Mouse (Mus musculus): ENCODE measurements around the gene Atp6v1g2.
A peak's percentile ranks its signal among the peaks of the same experiment; 100 is the strongest.

The Atp6v1g2 gene

DNA sequence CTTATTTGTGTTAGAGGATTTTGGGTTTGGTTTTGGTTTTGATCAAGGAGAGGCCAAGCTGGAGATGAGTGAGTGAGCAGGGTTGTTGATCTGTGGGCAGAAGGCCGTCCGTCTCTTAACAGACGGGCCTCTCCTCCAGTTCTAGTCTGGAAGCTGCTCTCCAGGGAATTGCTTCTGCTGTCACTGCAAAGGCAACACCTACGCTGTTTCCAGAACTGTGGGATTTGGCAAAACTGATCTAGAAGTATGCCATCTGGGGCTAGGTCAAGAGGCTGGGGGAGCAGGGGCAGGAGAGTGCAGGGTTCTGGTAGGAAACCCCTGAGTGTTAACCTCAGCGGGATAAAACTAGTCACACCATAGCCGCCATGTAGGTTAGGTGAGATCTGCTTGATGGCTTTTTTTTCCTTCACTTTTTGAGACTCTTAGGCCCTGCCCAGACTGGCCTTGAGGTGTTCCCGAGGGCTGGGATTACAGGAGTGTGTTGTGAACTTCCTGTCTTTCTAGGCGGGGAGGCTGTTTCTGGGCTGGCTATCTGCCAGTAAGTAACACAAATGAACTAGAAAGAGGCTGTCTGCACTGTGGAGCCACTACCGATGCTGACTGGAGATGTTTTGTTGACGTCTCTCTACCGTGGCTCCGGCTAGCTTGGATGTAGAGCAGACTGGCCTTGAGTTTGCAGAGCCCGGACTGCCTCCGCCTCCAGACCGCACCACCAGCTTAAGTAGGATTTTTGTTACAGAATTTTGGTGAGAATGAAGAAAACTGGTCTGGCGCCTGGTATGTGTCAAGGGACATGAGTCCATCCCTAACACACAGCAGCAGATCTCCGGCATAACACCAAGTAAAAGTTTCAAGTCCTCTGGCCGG is at the start of gene Atp6v1g2:
Gene Atp6v1g2 (plus strand): TSS at position 547 of the 867 bp plus-strand sequence.
- no peak for DNase-seq (ENCODE audit: extremely low spot score, low spot score)

DNA sequence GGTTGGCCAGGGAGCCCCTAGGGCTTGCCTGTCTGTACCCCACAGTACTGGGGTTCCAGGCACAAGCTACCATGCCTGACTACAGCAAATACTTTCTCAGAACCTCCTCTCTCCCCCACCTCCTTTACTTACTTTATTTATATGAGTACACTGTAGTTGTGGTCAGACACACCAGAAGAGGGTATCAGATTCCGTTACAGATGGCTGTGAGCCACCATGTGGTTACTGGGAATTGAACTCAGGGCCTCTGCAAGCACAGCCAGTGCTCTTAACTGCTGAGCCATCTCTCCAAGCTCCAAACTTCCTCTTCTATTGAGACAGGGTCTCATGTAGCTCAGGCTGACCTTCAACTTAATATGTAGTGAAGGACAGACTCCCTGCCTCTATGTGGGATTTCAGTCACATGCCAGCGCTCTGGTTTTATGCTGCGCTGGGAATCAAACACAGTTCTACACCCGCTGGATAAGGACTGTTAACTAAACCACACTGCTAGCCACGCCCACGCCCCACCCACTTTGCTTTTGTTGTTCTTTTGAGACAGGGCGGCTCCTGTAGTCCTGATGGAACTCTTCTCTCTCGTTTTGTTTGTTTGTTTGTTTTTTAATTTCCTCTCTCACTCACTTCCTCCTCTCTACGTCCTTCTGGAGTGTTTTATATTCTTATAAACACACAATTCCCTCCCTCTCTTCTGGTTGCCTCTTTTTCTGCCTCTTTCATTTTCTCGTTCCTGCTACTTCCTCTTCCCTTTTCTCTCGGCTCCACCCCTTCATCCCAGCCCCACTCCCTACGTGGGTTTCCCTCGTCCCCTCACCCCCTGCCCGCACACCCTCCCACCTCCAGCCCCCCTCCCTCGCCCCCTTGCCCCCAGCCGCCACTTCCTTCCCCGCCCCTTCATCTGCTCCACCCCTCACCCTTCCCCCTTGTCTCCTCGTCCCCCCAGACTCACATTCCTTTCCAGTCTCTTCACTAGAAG is 47.5 kb upstream of the Atp6v1g2 start:
- DNase-seq (ENCODE audit: extremely low spot score, low spot score): peak; percentile 56

DNA sequence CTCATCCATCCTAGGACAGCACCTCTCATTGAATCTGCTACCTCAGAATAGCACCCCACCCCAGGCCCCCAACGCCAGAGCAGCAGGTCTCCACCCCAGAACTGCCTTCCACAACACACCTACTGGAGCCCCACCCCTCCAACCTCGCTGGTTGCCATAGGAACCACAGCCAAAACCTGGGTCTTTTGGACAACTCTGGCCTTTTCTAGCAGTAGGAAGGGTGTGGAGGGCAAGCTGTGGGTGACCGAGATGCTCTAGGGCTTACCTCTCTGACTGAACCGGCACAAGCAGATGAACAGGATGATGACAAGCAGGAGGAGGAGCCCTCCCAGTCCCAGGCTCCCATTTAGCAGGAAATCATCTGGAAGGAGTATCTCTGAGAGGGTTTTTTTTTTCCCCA is 46.8 kb upstream of the Atp6v1g2 start:
- peak; percentile 58 for DNase-seq (ENCODE audit: extremely low spot score, low spot score)

DNA sequence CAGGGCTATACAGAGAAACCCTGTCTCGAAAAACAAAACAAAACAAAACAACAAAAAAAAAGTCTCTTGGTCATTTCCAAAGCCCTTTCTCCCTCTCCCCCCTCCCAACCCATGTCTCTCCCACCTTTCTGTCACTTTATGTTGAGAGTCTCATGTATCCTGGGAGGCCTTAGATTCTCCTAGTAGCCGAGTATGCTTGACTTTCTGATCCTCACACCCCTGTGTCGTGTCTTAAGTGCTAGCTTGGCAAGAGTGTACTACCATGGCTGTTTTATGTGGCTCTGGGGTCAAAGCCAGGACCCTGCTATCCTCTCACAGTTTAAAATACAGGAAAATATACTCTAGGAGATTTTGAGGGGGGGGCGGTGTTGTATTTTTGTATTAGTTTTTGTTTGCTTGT is 46.1 kb upstream of the Atp6v1g2 start:
- DNase-seq (ENCODE audit: extremely low spot score, low spot score): no peak

DNA sequence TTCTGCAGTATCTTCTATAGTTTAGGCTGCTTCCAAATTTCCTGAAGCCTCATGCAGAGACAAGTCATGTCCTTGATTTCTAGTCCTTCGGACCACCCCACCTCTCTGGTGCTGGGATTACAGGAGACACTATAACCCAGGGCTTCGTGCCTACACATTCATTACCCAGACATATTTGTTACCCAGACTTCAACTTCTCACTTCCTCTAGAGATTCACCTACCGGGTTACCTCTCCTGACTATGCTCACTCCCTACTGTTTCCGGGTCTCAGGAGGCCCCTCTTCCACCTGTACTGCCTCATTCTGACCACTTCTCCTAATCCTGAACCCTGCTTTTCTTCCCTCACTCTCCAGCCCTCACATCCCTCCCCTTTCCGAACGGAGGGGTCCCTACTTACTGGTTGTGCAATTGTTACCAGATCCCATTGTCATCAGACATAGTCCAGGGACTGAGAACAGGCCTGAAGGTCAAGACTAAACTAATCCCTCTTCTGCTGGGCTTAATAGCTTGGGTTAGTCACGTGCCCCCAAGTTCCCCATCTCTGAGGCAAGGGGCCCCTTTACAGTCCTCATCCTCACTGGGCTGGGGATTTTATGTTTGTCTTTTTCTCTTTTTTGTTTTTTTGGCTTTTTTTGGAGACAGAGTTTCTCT is 45.4 kb upstream of the Atp6v1g2 start, which contains the start of gene Lst1:
Gene Lst1 (minus strand): TSS at position 481 of the 652 bp plus-strand sequence.
- DNase-seq (ENCODE audit: extremely low spot score, low spot score): no peak

DNA sequence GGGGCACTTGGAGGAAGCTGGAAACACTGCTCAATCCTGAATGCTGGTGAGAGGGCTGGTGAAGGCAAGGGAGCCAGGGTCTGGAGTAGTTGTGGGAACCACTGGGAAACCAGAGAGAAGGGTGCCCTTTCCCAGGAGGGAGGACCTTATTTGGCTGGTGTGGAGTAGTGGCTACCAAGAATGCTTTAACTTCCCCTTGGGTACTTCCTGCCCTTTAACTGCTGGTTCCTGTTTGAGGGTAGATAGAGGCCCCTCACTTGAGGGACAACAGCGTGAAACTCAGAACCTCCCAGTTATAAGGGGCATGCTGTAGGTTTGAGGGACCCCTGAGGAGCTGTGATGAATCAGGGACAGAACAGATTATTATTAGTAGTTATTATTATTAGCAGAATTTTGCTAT is 44.3 kb upstream of the Atp6v1g2 start:
- DNase-seq (ENCODE audit: extremely low spot score, low spot score): no peak

DNA sequence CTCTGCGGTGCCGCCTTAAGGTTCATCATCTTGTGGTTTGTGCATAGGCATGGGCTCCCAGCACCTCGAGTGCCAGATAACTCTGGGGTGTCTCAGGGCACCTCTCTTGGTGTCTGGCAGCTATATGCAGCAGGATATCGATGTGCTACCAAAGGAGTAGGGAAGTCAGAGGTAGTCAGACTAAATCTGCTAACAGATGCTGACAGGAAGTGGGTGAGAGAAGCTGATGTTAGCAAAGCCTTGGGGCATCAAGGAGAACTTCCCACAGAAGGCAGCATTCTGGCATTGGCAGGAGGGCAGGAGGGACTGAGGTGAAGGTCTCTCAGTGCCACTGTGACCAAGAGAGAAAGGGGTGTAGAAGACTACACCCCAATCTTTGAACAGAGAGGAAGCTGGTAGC is 43.4 kb upstream of the Atp6v1g2 start:
- DNase-seq (ENCODE audit: extremely low spot score, low spot score): no peak

DNA sequence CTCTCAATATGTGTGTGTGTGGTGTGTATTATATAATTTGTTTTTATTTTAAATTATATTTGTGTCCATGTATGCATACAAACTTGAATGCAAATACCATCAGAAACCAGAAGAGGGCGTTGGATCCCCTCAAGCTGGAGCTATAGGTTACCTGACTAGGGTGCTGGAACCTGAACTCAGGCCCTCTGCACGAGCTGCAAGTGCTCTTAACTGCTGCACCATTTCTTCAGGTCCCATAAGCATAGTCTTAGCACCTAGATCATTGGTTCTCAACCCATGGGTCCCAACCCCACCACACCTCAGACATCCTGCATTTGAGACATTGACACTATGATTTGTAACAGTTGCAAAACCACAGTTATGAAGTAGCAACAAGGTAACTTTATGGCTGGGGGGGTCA is 41.7 kb upstream of the Atp6v1g2 start:
- no peak for DNase-seq (ENCODE audit: extremely low spot score, low spot score)

DNA sequence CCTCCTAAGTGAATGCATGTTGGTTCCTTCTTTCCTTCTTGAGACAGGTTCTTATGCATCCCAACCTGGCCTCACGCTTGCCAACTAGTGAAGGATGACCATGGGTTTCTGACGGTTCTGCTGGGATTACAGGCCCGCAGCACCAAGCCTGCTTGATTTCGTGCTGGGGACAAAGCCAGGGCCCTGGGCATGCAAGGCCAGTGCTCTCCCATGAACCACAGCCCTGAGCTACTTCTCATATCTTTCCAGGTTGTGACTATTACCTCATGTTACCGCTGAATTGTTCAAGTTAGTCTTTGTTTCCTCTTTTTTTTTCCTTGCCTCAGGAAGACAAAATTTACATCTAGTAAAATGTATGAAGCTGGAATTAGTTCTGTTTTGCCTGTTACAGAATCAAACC is 40.5 kb upstream of the Atp6v1g2 start:
- no peak for DNase-seq (ENCODE audit: extremely low spot score, low spot score)

DNA sequence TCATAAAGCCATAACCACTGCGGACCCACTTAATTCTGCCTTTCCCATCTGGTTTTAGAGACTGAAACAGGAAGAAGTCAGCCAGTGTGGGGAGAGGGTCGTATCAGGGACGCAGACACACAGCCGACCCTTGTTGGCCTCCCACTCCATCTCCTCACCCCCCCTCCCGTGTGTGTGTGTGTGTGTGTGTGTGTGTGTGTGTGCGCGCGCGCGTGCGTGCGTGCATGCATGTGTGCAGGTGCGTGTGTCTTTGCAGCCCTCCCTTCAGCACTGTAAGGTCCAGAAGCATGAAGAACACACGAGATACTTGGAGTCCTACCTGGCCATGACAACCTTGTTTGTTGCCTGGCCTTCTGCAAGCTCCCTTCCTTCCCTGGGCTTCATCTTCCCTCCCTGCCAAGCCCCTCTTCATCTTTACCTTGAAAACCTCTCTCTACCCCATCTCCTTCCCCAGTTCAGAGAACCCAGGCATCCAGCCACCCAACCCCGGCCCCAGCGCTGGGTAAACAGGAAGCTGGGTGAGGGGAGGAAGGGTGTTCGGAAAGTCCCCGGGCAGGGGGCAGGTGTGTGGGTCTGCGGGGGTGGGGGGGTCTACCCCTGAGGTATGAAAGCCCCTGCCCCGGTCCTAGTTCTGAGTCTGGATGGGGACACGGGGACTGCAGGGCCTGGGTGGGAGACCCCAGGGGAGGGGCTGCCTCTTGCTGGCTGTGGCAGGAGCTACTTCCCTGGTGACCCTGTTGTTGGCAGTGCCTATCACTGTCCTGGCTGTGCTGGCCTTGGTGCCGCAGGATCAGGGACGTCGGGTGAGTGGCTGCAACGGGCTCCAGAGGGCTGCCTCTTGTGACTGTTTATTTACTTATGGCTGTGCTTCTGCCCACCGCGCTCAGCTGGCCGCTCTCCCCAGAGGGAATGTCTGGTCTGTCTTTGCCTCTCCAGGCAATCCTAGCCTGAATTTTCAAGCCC is 39.3 kb upstream of the Atp6v1g2 start, which contains the start of gene Ltb:
Gene Ltb (plus strand): TSS at position 559 of the 963 bp plus-strand sequence.
- DNase-seq (ENCODE audit: extremely low spot score, low spot score): no peak

DNA sequence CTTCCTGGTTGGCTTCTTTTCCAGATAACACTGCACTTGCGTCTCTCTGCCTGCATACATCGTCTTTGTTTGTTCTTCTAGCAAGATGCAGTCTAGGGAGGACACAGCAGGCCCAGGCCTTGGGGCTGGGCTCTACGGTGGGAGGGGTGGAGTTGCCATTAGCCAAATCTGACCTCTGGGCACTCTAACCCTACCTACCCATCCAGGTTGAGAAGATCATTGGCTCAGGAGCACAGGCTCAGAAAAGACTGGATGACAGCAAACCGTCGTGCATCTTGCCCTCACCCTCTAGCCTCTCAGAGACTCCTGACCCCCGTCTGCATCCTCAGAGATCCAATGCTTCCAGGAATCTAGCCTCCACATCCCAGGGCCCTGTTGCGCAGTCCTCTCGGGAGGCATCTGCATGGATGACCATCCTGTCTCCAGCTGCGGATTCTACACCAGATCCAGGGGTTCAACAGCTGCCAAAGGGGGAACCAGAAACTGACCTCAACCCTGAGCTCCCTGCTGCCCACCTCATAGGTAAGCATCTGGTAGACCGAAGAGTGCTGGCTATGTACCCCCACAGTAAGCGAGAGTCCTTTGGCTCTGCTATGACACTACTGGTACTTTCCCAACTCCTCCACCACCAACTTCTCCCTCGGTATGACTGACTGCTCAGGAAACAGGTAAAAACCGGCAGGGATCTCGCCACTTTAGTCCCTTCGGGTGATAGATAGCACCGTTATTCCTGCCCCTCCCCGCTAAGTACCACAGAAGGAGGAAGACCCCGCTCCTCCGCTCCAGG is 38.4 kb upstream of the Atp6v1g2 start:
- DNase-seq (ENCODE audit: extremely low spot score, low spot score): no peak

DNA sequence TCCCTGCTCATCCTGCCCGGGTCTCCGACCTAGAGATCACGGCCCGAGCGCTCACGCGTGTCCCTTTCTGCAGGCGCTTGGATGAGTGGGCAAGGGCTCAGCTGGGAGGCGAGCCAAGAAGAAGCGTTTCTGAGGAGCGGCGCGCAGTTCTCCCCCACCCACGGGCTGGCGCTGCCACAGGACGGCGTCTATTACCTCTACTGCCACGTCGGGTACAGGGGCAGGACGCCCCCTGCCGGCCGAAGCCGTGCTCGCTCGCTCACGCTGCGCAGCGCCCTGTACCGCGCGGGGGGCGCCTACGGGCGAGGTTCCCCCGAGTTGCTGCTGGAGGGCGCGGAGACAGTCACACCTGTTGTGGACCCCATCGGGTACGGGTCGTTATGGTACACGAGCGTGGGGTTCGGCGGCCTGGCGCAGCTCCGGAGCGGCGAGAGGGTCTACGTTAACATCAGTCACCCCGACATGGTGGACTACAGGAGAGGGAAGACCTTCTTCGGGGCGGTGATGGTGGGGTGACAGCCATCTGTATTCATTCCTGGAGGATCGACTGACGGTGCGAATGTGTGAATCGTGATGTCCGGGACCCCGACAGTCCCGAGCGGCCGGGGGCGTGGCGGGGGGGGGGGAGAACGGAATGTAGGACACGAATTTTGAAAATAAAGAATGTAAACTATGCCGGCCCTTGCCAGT is 37.7 kb upstream of the Atp6v1g2 start:
- peak; percentile 83 for DNase-seq (ENCODE audit: extremely low spot score, low spot score)

DNA sequence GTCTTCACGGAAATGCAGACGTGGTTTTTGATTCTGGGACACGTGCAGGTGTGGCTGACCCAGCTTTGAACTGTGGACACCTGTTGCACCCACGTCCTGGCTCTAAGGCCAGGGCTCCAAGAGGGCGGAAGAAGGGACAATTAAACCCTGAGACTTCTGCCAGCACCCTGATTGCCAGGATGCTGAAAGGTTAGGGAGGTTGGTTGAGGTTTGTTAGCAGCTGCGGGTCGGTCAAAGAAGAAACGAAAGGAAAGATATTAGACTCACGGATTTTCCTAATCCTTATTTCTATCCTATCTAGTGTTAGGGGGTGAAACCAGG is 37.2 kb upstream of the Atp6v1g2 start:
- DNase-seq (ENCODE audit: extremely low spot score, low spot score): no peak

DNA sequence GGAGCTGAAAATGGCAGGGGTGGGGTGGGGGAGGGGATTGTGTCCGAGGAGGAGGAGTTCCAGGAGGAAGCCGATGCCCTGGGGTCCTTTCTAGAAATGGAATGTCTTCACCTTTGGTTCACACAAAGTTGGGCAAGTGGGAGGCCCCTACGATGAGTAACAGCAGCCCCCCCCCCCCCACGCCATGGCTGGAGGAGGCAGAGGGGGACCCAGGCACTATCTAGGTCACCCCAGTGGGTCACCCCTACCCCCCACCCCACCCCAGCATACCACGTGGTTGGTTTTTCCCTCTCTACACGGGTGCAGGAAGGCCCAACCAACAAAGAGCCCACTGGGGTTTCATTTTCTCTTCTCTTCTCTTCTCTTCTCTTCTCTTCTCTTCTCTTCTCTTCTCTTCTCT is 36.3 kb upstream of the Atp6v1g2 start:
- DNase-seq (ENCODE audit: extremely low spot score, low spot score): no peak

DNA sequence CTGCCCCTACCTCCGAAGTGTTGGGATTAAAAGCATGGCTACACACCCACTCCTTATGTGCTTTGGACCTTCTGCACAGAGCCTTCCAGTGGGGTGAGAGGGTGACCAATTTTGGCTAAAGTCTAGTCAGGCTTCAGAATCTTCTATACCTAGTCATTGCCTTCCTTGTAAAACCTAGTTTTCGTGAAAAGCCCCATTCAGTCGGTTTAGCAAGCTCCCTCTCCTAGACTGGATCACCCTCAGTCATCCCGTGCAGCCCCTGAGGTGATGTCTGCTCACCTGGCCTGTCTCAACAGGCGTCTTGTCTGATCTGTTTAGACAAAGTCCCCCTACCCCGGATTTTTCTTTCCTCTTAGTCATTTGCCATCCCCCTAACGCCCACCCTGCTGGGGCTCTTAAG is 35.4 kb upstream of the Atp6v1g2 start:
- DNase-seq (ENCODE audit: extremely low spot score, low spot score): no peak

DNA sequence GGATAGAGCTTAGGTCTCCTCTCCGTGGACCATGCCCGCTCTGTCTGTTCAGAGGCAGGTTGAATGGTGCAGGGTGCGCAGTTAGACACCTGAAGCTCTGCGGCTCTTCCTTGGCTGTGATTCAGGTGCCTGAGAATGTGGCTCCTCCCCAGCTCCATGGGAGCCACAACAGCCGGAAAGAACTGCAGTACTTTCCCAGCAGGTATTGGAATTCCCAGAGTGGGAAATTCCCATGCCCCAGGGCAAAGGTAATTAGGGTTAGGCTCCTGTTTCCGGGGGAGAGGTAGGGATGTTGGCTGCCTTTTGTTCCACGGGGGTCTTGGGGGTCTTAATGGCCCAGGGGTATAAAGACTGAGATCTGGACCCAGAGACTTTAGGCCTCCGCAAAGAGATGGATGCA is 34.5 kb upstream of the Atp6v1g2 start:
- DNase-seq (ENCODE audit: extremely low spot score, low spot score): no peak

DNA sequence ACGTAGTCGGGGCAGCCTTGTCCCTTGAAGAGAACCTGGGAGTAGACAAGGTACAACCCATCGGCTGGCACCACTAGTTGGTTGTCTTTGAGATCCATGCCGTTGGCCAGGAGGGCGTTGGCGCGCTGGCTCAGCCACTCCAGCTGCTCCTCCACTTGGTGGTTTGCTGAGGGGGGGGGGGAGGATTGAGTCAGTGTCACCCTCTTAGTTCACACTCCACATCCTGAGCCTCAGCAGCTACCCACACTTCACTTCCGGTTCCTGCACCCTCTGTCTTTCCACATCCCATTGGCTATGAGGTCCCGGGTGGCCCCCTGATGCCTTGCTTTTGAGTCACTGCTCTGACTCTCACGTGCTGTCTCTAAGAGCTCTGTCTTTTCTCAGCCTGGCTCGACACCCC is 33.1 kb upstream of the Atp6v1g2 start:
- no peak for DNase-seq (ENCODE audit: extremely low spot score, low spot score)

DNA sequence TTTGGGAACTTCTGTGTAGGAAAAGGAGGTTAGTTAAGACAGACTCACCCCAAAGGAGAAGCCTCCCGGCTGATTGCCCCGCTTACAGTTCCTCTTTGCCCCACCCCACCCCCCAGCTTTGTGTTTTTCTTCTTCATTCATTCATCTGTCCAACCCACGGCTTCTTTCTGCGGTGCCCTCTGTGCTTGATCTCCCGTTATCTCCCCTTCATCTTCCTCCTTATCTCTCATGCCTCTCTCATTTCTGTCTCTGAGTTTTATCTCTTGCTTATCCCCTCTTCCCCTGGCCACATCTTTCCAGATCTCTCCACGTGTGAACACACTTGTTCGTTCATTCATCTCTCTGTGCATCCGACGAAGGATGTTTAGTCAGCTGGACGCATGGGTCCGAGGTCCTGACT is 32.3 kb upstream of the Atp6v1g2 start:
- no peak for DNase-seq (ENCODE audit: extremely low spot score, low spot score)

DNA sequence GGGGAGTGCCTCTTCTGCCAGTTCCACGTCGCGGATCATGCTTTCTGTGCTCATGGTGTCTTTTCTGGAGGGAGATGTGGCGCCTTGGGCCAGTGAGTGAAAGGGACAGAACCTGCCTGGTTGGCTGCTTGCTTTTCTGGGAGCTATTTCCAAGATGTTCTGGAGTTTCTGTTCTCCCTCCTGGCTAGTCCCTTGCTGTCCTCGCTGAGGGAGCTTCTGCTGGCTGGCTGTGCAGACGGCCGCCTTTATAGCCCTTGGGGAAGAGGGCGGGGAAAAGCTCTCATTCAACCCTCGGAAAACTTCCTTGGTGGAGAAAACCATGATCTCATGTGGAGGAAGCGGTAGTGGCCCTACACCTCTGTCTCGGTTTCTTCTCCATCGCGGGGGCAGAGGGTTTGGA is 31.7 kb upstream of the Atp6v1g2 start, which contains the start of gene Tnf:
Gene Tnf (minus strand): TSS at position 221 of the 400 bp plus-strand sequence.
- DNase-seq (ENCODE audit: extremely low spot score, low spot score): no peak
